Mouse (Mus musculus): ENCODE data around the gene Mark4.
A peak's percentile ranks its signal among the peaks of the same experiment; 100 is the strongest.

Gene Mark4

DNA sequence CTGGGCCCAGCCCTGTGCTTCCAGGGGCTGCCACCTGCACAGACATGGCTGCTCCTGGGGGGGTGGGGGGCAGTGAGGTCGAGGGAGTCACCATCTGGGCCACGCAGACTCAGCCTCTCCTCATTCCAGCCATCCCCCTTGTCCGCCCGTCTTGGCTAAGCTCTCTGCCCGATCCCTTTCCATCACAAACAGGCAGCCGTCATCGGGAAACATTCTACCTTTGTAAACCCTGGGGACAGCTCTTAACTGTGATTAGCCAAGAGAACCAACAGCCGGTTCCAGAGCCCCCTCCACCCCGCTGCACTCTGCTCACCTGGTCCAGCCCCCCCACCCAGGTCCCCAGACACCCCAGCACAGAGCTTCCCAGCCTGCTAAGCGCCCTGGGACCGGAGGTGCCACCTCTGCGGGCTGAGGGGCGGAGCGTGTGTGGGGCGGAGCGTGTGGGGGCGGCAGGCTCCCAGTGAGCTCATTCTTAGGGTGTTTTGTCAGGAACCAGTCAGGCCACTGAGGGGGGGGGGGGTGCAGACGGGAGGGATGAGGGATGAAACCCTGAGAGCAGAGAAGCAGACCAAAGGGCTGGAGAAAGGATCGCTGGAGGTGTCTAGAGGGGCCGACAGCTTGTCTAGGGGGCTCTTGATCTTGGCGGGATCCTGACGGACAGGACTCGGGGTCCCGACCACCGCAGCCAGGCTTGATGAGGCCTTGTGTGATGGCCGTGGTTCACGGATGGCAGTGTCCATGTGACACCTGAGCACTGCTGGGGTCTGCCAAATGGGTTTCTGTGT, 58.9 kb downstream of the Mark4 start:
- DNase-seq (ENCODE audit: low read depth) = peak; percentile 86

DNA sequence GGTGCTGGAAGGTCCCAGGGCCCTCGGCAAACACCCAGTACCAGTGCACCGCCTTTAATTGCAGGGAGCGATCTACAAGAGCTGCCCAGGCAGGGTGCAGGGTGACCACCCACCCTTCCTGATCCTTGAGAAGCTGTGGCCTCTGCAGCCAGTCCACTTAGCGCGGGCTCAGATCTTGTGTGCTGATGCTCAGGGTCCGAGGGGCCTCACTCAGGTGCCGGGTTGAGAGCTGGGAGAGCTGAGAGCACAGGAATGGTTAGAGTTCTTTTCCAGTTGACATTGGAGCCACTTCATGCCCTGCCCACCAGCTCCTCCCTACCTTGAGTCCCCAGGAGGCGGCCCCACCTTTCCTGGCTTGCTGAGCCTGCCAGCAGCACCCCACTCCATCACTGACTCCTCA, 64.1 kb downstream of the Mark4 start:
- DNase-seq (ENCODE audit: low read depth) = no peak

DNA sequence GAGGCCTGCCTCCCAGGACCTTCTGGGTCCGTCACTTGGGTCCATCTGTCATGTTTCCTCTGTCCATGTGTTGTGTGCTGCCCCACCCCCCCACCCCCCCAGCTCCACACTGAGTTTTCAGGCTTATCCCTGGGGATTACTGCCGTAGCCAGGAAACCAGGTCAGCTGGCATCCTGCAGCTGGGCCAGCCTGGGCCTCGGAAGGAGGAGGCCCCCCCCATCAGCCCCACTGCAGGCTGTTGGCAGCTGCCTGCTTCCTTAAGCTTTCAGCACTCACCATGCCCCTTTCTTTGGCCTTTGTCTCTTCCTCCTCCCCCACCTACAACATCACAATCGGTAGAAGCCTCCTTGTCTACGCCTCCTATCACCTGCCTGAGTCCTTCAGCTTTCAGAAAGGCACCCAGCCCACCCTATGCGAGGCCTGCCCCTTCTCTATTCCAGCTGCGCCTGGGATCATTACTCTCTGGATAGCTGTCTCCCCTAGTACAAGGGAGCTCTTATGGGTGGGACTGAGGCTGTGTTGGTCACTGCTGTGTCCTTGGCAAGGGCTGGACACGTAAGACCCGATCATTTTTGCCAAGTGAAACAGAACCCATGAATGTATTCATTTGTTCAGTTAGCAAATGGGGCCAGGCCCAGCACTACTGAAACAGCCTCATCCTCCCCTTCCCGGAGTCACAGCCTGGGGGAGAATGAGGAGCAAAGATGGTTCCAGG, 69.8 kb downstream of the Mark4 start:
- DNase-seq (ENCODE audit: low read depth) = no peak

DNA sequence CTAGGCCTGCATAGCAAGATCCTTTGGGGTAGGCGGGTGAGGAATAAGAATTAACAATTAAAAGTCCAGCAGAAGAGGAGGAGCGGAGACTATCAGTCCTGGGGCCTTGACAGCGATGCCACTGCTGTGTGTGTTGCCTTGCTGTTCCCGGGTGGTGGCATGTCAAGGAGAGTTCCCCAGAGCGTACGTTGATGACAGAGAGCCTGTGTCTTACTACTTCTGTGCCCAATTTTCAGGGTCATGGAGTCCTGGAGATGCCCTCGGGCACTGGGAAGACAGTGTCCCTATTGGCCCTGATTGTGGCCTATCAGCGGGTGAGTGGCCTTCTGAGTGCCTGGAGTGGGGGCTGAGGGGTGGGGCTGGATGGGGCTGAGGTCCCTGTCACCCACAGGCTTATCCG, 74.9 kb downstream of the Mark4 start:
- DNase-seq (ENCODE audit: low read depth) = no peak

DNA sequence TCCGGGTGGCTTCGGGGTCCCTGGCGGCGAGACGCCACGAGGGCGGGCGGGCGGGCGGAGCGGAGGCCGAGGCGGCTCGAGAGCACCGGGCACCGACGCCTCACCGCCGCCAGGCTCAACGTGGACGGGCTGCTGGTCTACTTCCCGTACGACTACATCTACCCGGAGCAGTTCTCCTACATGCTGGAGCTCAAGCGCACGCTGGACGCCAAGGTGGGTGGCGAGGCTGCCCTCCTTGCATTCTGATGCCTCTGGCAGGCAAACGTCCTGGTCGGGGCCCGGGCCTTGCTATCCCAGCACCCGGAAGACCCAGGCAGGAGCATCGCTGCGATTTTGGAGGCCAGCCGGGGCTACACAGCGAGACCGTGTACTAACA, 76.5 kb downstream of the Mark4 start:
- DNase-seq (ENCODE audit: low read depth) = no peak

DNA sequence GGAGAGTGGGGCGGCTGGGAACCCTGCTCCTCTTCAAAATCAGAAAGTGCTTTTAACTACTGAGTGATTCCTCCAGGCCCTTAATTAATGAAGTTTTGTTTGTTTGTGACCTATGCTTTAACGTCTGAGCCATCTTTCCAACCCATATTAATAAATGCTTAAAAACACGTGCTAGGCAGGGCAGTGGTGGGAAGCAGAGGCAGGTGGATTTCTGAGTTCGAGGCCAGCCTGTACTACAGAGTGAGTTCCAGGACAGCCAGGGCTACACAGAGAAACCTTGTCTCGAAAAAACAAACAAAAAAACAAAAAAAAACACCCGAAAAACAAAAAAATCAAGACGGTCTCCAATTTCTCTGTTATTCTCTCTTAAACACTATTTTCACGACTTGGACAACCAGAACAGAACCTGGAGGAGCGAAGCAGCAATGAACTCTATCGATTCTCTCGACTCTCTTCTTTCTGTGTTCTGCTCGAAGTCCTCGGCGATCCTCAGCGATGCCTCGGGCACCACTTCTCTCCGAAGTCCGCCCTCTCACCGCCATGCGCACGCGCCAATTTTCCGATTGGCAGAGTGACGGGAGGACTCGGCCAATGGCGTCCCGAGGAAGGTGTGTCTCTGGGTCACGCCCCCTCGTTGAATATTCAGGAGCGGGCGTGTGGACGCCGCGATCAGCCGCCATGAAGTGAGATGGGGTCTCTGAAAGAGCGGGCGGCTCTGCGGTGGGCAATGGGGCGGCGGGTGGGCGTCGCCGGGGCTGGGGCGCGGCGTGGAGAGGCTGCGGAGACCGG, 77.0 kb downstream of the Mark4 start, which contains the start of gene Ercc2:
TSS of gene Ercc2 (plus strand) at position 634 of the 789 bp plus-strand sequence.
- DNase-seq (ENCODE audit: low read depth) = peak; percentile 100

DNA sequence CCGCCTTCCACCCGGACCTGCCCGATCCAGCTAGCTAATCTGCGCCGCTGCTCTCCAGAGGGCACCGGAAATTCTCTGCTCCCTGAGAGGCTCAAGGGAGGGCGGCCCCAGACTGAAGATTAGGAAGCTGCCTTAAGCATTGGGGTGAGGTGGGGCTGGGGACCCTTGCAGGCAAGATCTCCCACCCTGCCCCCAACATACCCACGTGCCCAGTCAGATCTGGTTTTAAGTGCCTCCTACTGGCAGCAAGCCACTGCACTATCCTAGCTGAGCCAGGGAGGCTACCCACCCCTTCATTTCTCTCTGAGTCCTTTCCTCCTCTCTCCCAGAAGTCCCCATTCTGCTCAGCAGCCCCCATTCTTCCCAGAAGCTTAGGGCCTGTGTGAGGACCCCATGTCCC, 80.6 kb downstream of the Mark4 start:
- no peak for DNase-seq (ENCODE audit: low read depth)

DNA sequence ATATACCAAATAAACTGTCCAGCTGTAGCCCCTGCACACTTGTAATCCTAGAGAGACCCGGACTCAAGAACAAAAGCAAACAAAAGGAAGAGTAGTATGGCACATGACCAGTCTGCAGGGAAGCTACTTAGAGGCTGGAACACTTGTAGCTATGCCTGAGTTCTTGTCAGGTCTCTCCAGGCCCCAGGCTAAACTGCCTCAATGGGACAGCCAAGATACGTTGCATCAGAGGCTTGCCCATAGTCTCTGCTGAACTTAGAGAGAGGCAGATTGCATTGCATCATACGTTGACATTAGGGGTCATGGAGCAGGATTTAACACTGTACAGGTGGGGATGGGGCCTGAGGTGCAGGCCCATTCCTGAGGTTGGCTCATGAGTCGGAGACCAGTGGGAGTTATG, 82.6 kb downstream of the Mark4 start:
- DNase-seq (ENCODE audit: low read depth) = no peak

DNA sequence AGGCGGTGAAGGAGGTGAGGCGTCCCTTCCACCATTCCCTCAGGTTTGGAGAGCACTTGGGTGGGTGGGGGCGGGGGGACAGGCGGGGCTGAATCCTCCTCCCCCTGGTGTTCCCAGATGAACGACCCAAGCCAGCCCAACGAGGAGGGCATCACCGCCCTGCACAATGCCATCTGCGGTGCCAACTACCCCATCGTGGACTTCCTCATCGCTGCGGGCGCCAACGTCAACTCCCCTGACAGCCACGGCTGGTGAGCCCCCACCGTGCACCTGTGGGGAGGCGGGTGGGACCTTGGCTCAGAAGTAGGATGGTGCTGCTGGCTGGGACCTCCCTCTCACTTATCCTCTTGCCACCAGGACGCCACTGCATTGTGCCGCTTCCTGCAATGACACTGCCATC, 83.3 kb downstream of the Mark4 start:
- DNase-seq (ENCODE audit: low read depth) = no peak
